Mouse (Mus musculus) embryonic facial prominence, embryonic 15.5 days (tissue): ENCODE data around the gene Zfp46. TPM values are rescaled to one million over a fixed set of nuclear protein-coding genes. Genes with fewer than 3 reads are reported as not detected.
A peak's percentile ranks its signal among the peaks of the same experiment; 100 is the strongest.

ENCODE experiments used
- ATAC-seq: fragments of 200-750 bp; cut with Nextera tagmentation; 2 replicates; pipeline ENCODE4 v1.8.0; 2017; ENCODE audit warnings: low read depth, moderate TSS enrichment; ENCODE audit not compliant: insufficient number of reproducible peaks, low FRiP score, low TSS enrichment
- H3K27ac ChIP-seq: fragments of 300-500 bp; sonication (generic); replicated peaks from 2 replicates; pipeline ENCODE4 v1.5.1; 2015; ENCODE audit warnings: mild to moderate bottlenecking, inconsistent platforms
- H3K27me3 ChIP-seq: fragments of 300-500 bp; sonication (generic); 2 replicates; pipeline ENCODE4 v1.6.1; 2015; ENCODE audit warnings: inconsistent platforms
- H3K36me3 ChIP-seq: fragments of 300-500 bp; sonication (generic); 2 replicates; pipeline ENCODE4 v1.6.1; 2015; ENCODE audit warnings: mild to moderate bottlenecking, inconsistent platforms
- H3K4me1 ChIP-seq: fragments of 300-500 bp; sonication (generic); 2 replicates; pipeline ENCODE4 v1.6.1; 2015; ENCODE audit warnings: inconsistent platforms
- H3K4me2 ChIP-seq: fragments of 300-500 bp; sonication (generic); replicated peaks from 2 replicates; pipeline ENCODE4 v1.6.1; 2015; ENCODE audit warnings: mild to moderate bottlenecking, inconsistent platforms
- H3K4me3 ChIP-seq: fragments of 300-500 bp; sonication (generic); replicated peaks from 2 replicates; pipeline ENCODE4 v1.5.1; 2015; ENCODE audit warnings: mild to moderate bottlenecking, inconsistent platforms
- H3K9ac ChIP-seq: fragments of 300-500 bp; sonication (generic); 2 replicates; pipeline ENCODE4 v1.6.1; 2015; ENCODE audit warnings: inconsistent platforms
- H3K9me3 ChIP-seq: fragments of 300-500 bp; sonication (generic); replicated peaks from 2 replicates; pipeline ENCODE4 v1.6.1; 2016; ENCODE audit warnings: inconsistent platforms
- WGBS: fragments of 180-500 bp; shearing (Covaris S2); methylation state at CpG from one replicate; pipeline ENCODE4 v1.1.7; 2015; 5-methylcytosine and 5-hydroxymethylcytosine counted together
- polyA plus RNA-seq: library from polyadenylated mRNA; unstranded; fragments of >200 nt; fragmentation: Nextera tagmentation; extraction: Ambion mirVana; gene quantifications from 2 replicates; pipeline ENCODE4 v1.2.1, GENCODE M21; 2015

The Zfp46 gene
- polyA plus RNA-seq, 1 experiment from 2014 or later: 25.0 TPM

- Histone ChIP-seq H3K4me2 (peak overlapping the region; percentile 61), H3K27me3 (no peaks in the 10 kb centered on the region), H3K36me3 (peaks cover 12% of the 10 kb centered on the region; the same call in 1 of the 2 replicates), H3K27ac (no peak overlapping the region), H3K4me3 (peak overlapping the region; percentile 92), H3K4me1 (peaks cover 27% of the 10 kb centered on the region), H3K9ac (peak overlapping the region; percentile 26), H3K9me3 (no peaks in the 10 kb centered on the region)
- ATAC-seq: no peak
- WGBS: 7% methylated on average over 4 of the region's 4 CpGs
Observed at GRCm38 (mm10) chr4:136312616-136313015, 28.1 kb downstream of the Zfp46 start.

- H3K4me1 ChIP-seq: peaks cover 13% of the 10 kb centered on the region
- no peaks in the 10 kb centered on the region for H3K27me3 ChIP-seq
- no peak for ATAC-seq
- no peak overlapping the region for H3K4me3 ChIP-seq
- no peak overlapping the region for H3K9ac ChIP-seq
- H3K36me3 ChIP-seq: peaks cover 56% of the 10 kb centered on the region
- H3K9me3 ChIP-seq: no peaks in the 10 kb centered on the region
- no peak overlapping the region for H3K4me2 ChIP-seq
- no peak overlapping the region for H3K27ac ChIP-seq
- 88% methylated on average over 4 of the region's 4 CpGs for WGBS
Observed at GRCm38 (mm10) chr4:136317667-136318066, 33.2 kb downstream of the Zfp46 start.

- ATAC-seq: no peak
- no peak overlapping the region for H3K4me3 ChIP-seq
- no peak overlapping the region for H3K9ac ChIP-seq
- H3K27ac ChIP-seq: no peak overlapping the region
- H3K27me3 ChIP-seq: no peaks in the 10 kb centered on the region
- peaks cover 72% of the 10 kb centered on the region for H3K36me3 ChIP-seq
- H3K4me2 ChIP-seq: no peak overlapping the region
- H3K9me3 ChIP-seq: no peaks in the 10 kb centered on the region
- 72% methylated on average over 4 of the region's 4 CpGs for WGBS
- H3K4me1 ChIP-seq: peaks cover 2% of the 10 kb centered on the region; the same call in 1 of the 2 replicates
Observed at GRCm38 (mm10) chr4:136320016-136320415, 35.5 kb downstream of the Zfp46 start.

- Histone ChIP-seq H3K4me1 (no peaks in the 10 kb centered on the region), H3K9me3 (no peaks in the 10 kb centered on the region), H3K9ac (no peak overlapping the region), H3K27ac (no peak overlapping the region), H3K27me3 (no peaks in the 10 kb centered on the region), H3K4me3 (no peak overlapping the region), H3K4me2 (no peak overlapping the region), H3K36me3 (peaks cover 70% of the 10 kb centered on the region)
- no peak for ATAC-seq
- WGBS: 46% methylated on average over 2 of the region's 2 CpGs
Observed at GRCm38 (mm10) chr4:136324226-136324625, 39.7 kb downstream of the Zfp46 start.

- H3K9ac ChIP-seq: no peak overlapping the region
- ATAC-seq: no peak
- H3K4me2 ChIP-seq: no peak overlapping the region
- no peaks in the 10 kb centered on the region for H3K4me1 ChIP-seq
- no peaks in the 10 kb centered on the region for H3K27me3 ChIP-seq
- peaks cover 52% of the 10 kb centered on the region for H3K36me3 ChIP-seq
- no peak overlapping the region for H3K4me3 ChIP-seq
- WGBS: 70% methylated on average over 5 of the region's 5 CpGs
- no peaks in the 10 kb centered on the region for H3K9me3 ChIP-seq
- no peak overlapping the region for H3K27ac ChIP-seq
Observed at GRCm38 (mm10) chr4:136327238-136327637, 42.8 kb downstream of the Zfp46 start.

GRCm38 (mm10) chr4:136328115-136328514 lies 43.6 kb downstream of the Zfp46 start:
- H3K4me2 ChIP-seq: no peak overlapping the region
- H3K27ac ChIP-seq: no peak overlapping the region
- no peak overlapping the region for H3K9ac ChIP-seq
- H3K9me3 ChIP-seq: no peaks in the 10 kb centered on the region
- no peak for ATAC-seq
- no peak overlapping the region for H3K4me3 ChIP-seq
- no peaks in the 10 kb centered on the region for H3K4me1 ChIP-seq
- H3K27me3 ChIP-seq: no peaks in the 10 kb centered on the region
- peaks cover 54% of the 10 kb centered on the region for H3K36me3 ChIP-seq

GRCm38 (mm10) chr4:136331709-136332108 lies 47.2 kb downstream of the Zfp46 start:
- H3K36me3 ChIP-seq: peaks cover 50% of the 10 kb centered on the region
- no peaks in the 10 kb centered on the region for H3K9me3 ChIP-seq
- H3K27ac ChIP-seq: no peak overlapping the region
- WGBS: 95% methylated on average over 3 of the region's 3 CpGs
- H3K9ac ChIP-seq: no peak overlapping the region
- ATAC-seq: no peak
- no peaks in the 10 kb centered on the region for H3K4me1 ChIP-seq
- no peak overlapping the region for H3K4me2 ChIP-seq
- no peaks in the 10 kb centered on the region for H3K27me3 ChIP-seq
- H3K4me3 ChIP-seq: no peak overlapping the region

GRCm38 (mm10) chr4:136333191-136333590 lies 48.7 kb downstream of the Zfp46 start:
- ATAC-seq: no peak
- H3K9ac ChIP-seq: no peak overlapping the region
- no peak overlapping the region for H3K4me3 ChIP-seq
- H3K4me2 ChIP-seq: no peak overlapping the region
- no peaks in the 10 kb centered on the region for H3K9me3 ChIP-seq
- no peaks in the 10 kb centered on the region for H3K27me3 ChIP-seq
- no peak overlapping the region for H3K27ac ChIP-seq
- no peaks in the 10 kb centered on the region for H3K4me1 ChIP-seq
- peaks cover 52% of the 10 kb centered on the region for H3K36me3 ChIP-seq
- 71% methylated on average over 3 of the region's 3 CpGs for WGBS

GRCm38 (mm10) chr4:136335065-136335464 lies 50.6 kb downstream of the Zfp46 start:
- H3K36me3 ChIP-seq: peaks cover 54% of the 10 kb centered on the region
- no peaks in the 10 kb centered on the region for H3K27me3 ChIP-seq
- no peak for ATAC-seq
- H3K9me3 ChIP-seq: no peaks in the 10 kb centered on the region
- WGBS: 65% methylated on average over 2 of the region's 2 CpGs
- H3K4me1 ChIP-seq: no peaks in the 10 kb centered on the region
- no peak overlapping the region for H3K27ac ChIP-seq
- no peak overlapping the region for H3K9ac ChIP-seq
- H3K4me3 ChIP-seq: no peak overlapping the region
- no peak overlapping the region for H3K4me2 ChIP-seq

GRCm38 (mm10) chr4:136337129-136337528 lies 52.6 kb downstream of the Zfp46 start:
- ATAC-seq: no peak
- no peak overlapping the region for H3K9ac ChIP-seq
- H3K27ac ChIP-seq: no peak overlapping the region
- H3K36me3 ChIP-seq: peaks cover 56% of the 10 kb centered on the region
- no peak overlapping the region for H3K4me3 ChIP-seq
- 64% methylated on average over 4 of the region's 4 CpGs for WGBS
- H3K4me1 ChIP-seq: no peaks in the 10 kb centered on the region
- H3K9me3 ChIP-seq: no peaks in the 10 kb centered on the region
- H3K4me2 ChIP-seq: no peak overlapping the region
- H3K27me3 ChIP-seq: no peaks in the 10 kb centered on the region
